Mouse (Mus musculus): ENCODE measurements at regions not wholly inside any gene's neighbourhood (a gene's known extent, or its start where the extent isn't known, plus 50 kb on each side); places are given as distances from the start of the nearest gene placed in this dataset.

- TF ChIP-seq UBTF (IDR thresholded peaks at IDR 0.05; ENCODE audit: borderline replicate concordance, insufficient read depth, low read depth, low read length) = no peak
Measured at GRCm38 (mm10) chr2:11375092-11375491, 178.8 kb downstream of the Pfkfb3 start (continued).

- TF ChIP-seq ZMIZ1 (IDR thresholded peaks at IDR 0.05; ENCODE audit: low read depth, low read length) = no peak
- TF ChIP-seq MAFK (IDR thresholded peaks at IDR 0.05; ENCODE audit: borderline replicate concordance, low read depth, low read length) = 0 out of 2 replicates have a peak, but pooled peaks have one; percentile 28
- TF ChIP-seq SIN3A (IDR thresholded peaks at IDR 0.05; ENCODE audit: low read length) = no peak
- TF ChIP-seq BHLHE40 (IDR thresholded peaks at IDR 0.05; ENCODE audit: borderline replicate concordance, low read depth, low read length) = no peak
- TF ChIP-seq CHD2 (IDR thresholded peaks at IDR 0.05; ENCODE audit: low read length) = no peak
- TF ChIP-seq USF1 (IDR thresholded peaks at IDR 0.05; ENCODE audit: low read depth, low read length) = no peak
- TF ChIP-seq NRF1 (IDR thresholded peaks at IDR 0.05; ENCODE audit: insufficient read depth, low read depth, low read length, poor library complexity, severe bottlenecking) = no peak
- TF ChIP-seq TBP (IDR thresholded peaks at IDR 0.05; ENCODE audit: low read depth, low read length) = peak; percentile 95
- Histone ChIP-seq H3K4me3 (ENCODE audit: control insufficient read depth in 1 of 2, insufficient read depth in 1 of 2, low read depth in 2 of 2, low read length in 2 of 2) (no peak overlapping the region), H3K79me2 (ENCODE audit: control insufficient read depth, insufficient read depth, low read length, poor library complexity) (no peaks in the 10 kb centered on the region), H3K9me3 (replicated peaks; ENCODE audit: insufficient read depth, low read length) (no peaks in the 10 kb centered on the region), H3K4me1 (ENCODE audit: control insufficient read depth in 1 of 2, insufficient read depth in 2 of 2, low read length in 2 of 2) (peaks cover 9 to 13% of the 10 kb centered on the region in 2 experiments), H3K27ac (ENCODE audit: control insufficient read depth, low read depth, low read length) (no peak overlapping the region), H3K36me3 (ENCODE audit: control insufficient read depth in 1 of 2, insufficient read depth in 2 of 2, low read length in 2 of 2) (peaks cover 0 to 15% of the 10 kb centered on the region in 2 experiments; a peak in 2 of 4 replicates), H3K9ac (ENCODE audit: control insufficient read depth, low read depth, low read length, poor library complexity, severe bottlenecking) (no peak overlapping the region), H3K27me3 (ENCODE audit: control insufficient read depth in 1 of 2, insufficient read depth in 2 of 2, low read length in 2 of 2) (no peaks in the 10 kb centered on the region)
- no peak for DNase-seq (ENCODE audit: low read depth, low spot score)
Measured at GRCm38 (mm10) chr2:11370273-11370672, 183.6 kb downstream of the Pfkfb3 start.

- H3K27ac ChIP-seq (ENCODE audit: control insufficient read depth, low read depth, low read length) = no peak overlapping the region; the same call in 1 of the 2 replicates
- no peak overlapping the region for H3K4me3 ChIP-seq (ENCODE audit: control insufficient read depth in 1 of 2, insufficient read depth in 1 of 2, low read depth in 2 of 2, low read length in 2 of 2)
- H3K36me3 ChIP-seq (ENCODE audit: control insufficient read depth in 1 of 2, insufficient read depth in 2 of 2, low read length in 2 of 2) = peaks cover 0 to 11% of the 10 kb centered on the region in 2 experiments; a peak in 2 of 4 replicates
- H3K9me3 ChIP-seq (replicated peaks; ENCODE audit: insufficient read depth, low read length) = no peaks in the 10 kb centered on the region
- peaks cover 4 to 10% of the 10 kb centered on the region in 2 experiments for H3K4me1 ChIP-seq (ENCODE audit: control insufficient read depth in 1 of 2, insufficient read depth in 2 of 2, low read length in 2 of 2)
- no peaks in the 10 kb centered on the region for H3K27me3 ChIP-seq (ENCODE audit: control insufficient read depth in 1 of 2, insufficient read depth in 2 of 2, low read length in 2 of 2)
- no peak for TF ChIP-seq ZKSCAN1 (IDR thresholded peaks at IDR 0.05; ENCODE audit: low read depth, low read length)
- TF ChIP-seq SIN3A (IDR thresholded peaks at IDR 0.05; ENCODE audit: low read length) = 0 out of 2 replicates have a peak, but pooled peaks have one; percentile 23
- TF ChIP-seq TCF12 (IDR thresholded peaks at IDR 0.05; ENCODE audit: low read depth, low read length) = peak; percentile 43; the same call in 1 of the 2 replicates
- TF ChIP-seq MAFK (IDR thresholded peaks at IDR 0.05; ENCODE audit: borderline replicate concordance, low read depth, low read length) = no peak
- TF ChIP-seq SMC3 (IDR thresholded peaks at IDR 0.05; ENCODE audit: low read depth, low read length) = no peak
- TF ChIP-seq NRF1 (IDR thresholded peaks at IDR 0.05; ENCODE audit: insufficient read depth, low read depth, low read length, poor library complexity, severe bottlenecking) = 0 out of 2 replicates have a peak, but pooled peaks have one; percentile 6
- peak; percentile 63 for TF ChIP-seq GATA1 (IDR thresholded peaks at IDR 0.05; ENCODE audit: low read depth, low read length)
- no peak for TF ChIP-seq JUND (IDR thresholded peaks at IDR 0.05; ENCODE audit: low read depth, low read length)
- TF ChIP-seq ZMIZ1 (IDR thresholded peaks at IDR 0.05; ENCODE audit: low read depth, low read length) = no peak
- peak; percentile 57 for TF ChIP-seq ETS1 (IDR thresholded peaks at IDR 0.05; ENCODE audit: low read depth, low read length)
- TF ChIP-seq EP300 (IDR thresholded peaks at IDR 0.05; ENCODE audit: low read depth in 1 of 2, low read length in 2 of 2) = peak in 1 of 2 experiments; percentile 36; a peak in 2 of 4 replicates
- TF ChIP-seq NELFE (IDR thresholded peaks at IDR 0.05; ENCODE audit: low read depth, low read length) = no peak
- no peak for TF ChIP-seq MEF2A (IDR thresholded peaks at IDR 0.05; ENCODE audit: extremely low read depth, insufficient replicate concordance, low read depth, low read length, poor library complexity, severe bottlenecking)
- TF ChIP-seq USF1 (IDR thresholded peaks at IDR 0.05; ENCODE audit: low read depth, low read length) = no peak
- no peak overlapping the region for H3K9ac ChIP-seq (ENCODE audit: control insufficient read depth, low read depth, low read length, poor library complexity, severe bottlenecking)
- DNase-seq (ENCODE audit: low read depth, low spot score) = peak; percentile 58
- no peaks in the 10 kb centered on the region for H3K79me2 ChIP-seq (ENCODE audit: control insufficient read depth, insufficient read depth, low read length, poor library complexity)
Measured at GRCm38 (mm10) chr2:11367319-11367718, 186.6 kb downstream of the Pfkfb3 start.
